Comparison of ENCODE assay signal across 9 mouse cellular contexts in the genomic region with DNA sequence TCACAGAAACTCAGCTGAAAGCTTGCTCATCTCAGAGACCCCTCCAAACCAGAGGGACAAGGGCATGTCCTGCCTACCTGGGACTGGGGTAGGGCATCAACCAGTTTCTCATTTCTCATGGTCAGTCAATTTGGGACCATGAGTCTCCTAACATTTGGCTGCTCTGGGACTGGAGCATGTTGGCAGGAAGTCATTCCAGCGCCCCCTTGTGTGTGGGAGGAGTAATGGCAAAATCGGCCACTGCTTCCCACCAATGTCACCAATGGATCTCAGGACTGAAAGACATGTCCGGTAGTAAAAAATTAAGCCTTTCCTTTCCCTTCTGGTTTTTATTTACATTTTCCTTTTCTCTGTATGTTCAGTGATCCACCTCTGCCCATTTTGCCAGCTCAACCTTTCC.
DNase-seq lines count a peak whose midpoint lies in the region; ATAC-seq and TF ChIP-seq lines count a peak whose summit lies in the region.
"Had no signal": no experiment of that assay in that cellular context is flagged by ENCODE, and none has a peak within 500 bp of the region (broad histone marks: within the 10 kb centered on the region; RNA-seq: fewer than 3 reads in every experiment).

No protein-coding gene starts in this region.

- H3K4me3 ChIP-seq in ES-Bruce4 (ENCODE audit: low read depth, low read length): no peak overlapping the region
- H3K4me3 ChIP-seq in lung, postnatal 0 days (ENCODE audit: low read depth, low read length): no peak overlapping the region
- no peak overlapping the region for H3K4me3 ChIP-seq in forebrain, embryonic 10.5 days

- H3K27ac ChIP-seq in ES-Bruce4 (ENCODE audit: insufficient read depth, low read length): no peak overlapping the region
- no peak overlapping the region for H3K27ac ChIP-seq in lung, postnatal 0 days (ENCODE audit: low read length)
- H3K27ac ChIP-seq in forebrain, embryonic 10.5 days: no peak overlapping the region

- no peaks in the 10 kb centered on the region for H3K4me1 ChIP-seq in ES-Bruce4 (ENCODE audit: control insufficient read depth, insufficient read depth, low read length)
- H3K4me1 ChIP-seq in lung, postnatal 0 days (ENCODE audit: insufficient read depth, low read depth, low read length): no peaks in the 10 kb centered on the region
- H3K4me1 ChIP-seq in forebrain, embryonic 10.5 days: peaks cover 27% of the 10 kb centered on the region

- no peaks in the 10 kb centered on the region for H3K9me3 ChIP-seq in ES-Bruce4 (replicated peaks; ENCODE audit: control insufficient read depth, insufficient read depth, low read length, poor library complexity, severe bottlenecking)
- H3K9me3 ChIP-seq in lung, postnatal 0 days (ENCODE audit: low read length): no peaks in the 10 kb centered on the region
- H3K9me3 ChIP-seq in forebrain, embryonic 10.5 days: no peaks in the 10 kb centered on the region

- TF ChIP-seq POLR2A in ES-Bruce4 (IDR thresholded peaks at IDR 0.05; ENCODE audit: insufficient read depth, low read length): no peak

- no peak for TF ChIP-seq EP300 in ES-Bruce4 (IDR thresholded peaks at IDR 0.05; ENCODE audit: insufficient read depth, low read depth, low read length)
- TF ChIP-seq EP300 in lung, postnatal 0 days (IDR thresholded peaks at IDR 0.05): no peak

- 61% methylated on average over 3 of the region's 3 CpGs for WGBS in lung, postnatal 0 days
- 65% methylated on average over 3 of the region's 3 CpGs for WGBS in forebrain, embryonic 10.5 days

- peak; percentile 74 for TF ChIP-seq CTCF in ES-Bruce4 (IDR thresholded peaks at IDR 0.05; ENCODE audit: low read depth, low read length)
- TF ChIP-seq CTCF in lung, postnatal 0 days (IDR thresholded peaks at IDR 0.05): peak; percentile 74

- no peak for ATAC-seq in lung, postnatal 0 days

- H3K4me2 ChIP-seq in lung, postnatal 0 days (replicated peaks; ENCODE audit: low read depth, low read length): no peak overlapping the region

- no peaks in the 10 kb centered on the region for H3K36me3 ChIP-seq in ES-Bruce4 (ENCODE audit: control insufficient read depth, insufficient read depth, low read length, poor library complexity, severe bottlenecking)
- H3K36me3 ChIP-seq in lung, postnatal 0 days (ENCODE audit: insufficient read depth, low read length): no peaks in the 10 kb centered on the region
- H3K36me3 ChIP-seq in forebrain, embryonic 10.5 days (replicated peaks): no peaks in the 10 kb centered on the region

- DNase-seq in kidney, adult 9 months: peak; percentile 23
- DNase-seq in kidney, adult 11 months: no peak
- DNase-seq in adrenal gland, postnatal 36 days: peak; percentile 35 to 42
- DNase-seq in lung, postnatal 0 days (ENCODE audit: low spot score): peak; percentile 54
- DNase-seq in spleen, postnatal 4 days (ENCODE audit: low spot score in 2 of 2): no peak
- no peak for DNase-seq in forebrain, embryonic 10.5 days (ENCODE audit: extremely low spot score, low spot score)
- no peak for DNase-seq in left cerebral cortex, postnatal 10 days (ENCODE audit: extremely low spot score in 1 of 2, low spot score in 2 of 2)
- DNase-seq: thymus, adult 2 months had no signal

- no peak overlapping the region for H3K9ac ChIP-seq in ES-Bruce4 (ENCODE audit: low read depth, poor library complexity, severe bottlenecking)
- no peak overlapping the region for H3K9ac ChIP-seq in lung, postnatal 0 days (replicated peaks; ENCODE audit: low read depth)

- no peaks in the 10 kb centered on the region for H3K27me3 ChIP-seq in ES-Bruce4 (ENCODE audit: control insufficient read depth, insufficient read depth, low read length, poor library complexity, severe bottlenecking)
- H3K27me3 ChIP-seq in lung, postnatal 0 days (replicated peaks; ENCODE audit: insufficient read depth, low read length): no peaks in the 10 kb centered on the region
- peaks cover 19% of the 10 kb centered on the region for H3K27me3 ChIP-seq in forebrain, embryonic 10.5 days (ENCODE audit: poor library complexity, severe bottlenecking)

- intact Hi-C loops in left cerebral cortex, postnatal 10 days (cut with DNase I): no loop called here

Comparison
In these comparisons a context has a peak if more than half of its experiments do, and no peak if none do; other contexts are left out.
1. DNase-seq: peak in kidney, adult 9 months (single experiment), adrenal gland, postnatal 36 days (2 of 2) and lung, postnatal 0 days (single experiment); none in kidney, adult 11 months (single experiment), spleen, postnatal 4 days (0 of 2), forebrain, embryonic 10.5 days (single experiment) and left cerebral cortex, postnatal 10 days (0 of 2).